Comparison of ENCODE assay signal across 8 mouse cellular contexts in genomic region chr11:113291781-113292714, GRCm38 (mm10).
DNase-seq lines count a peak whose midpoint lies in the region; ATAC-seq and TF ChIP-seq lines count a peak whose summit lies in the region.

No protein-coding gene starts in this region.

- ATAC-seq in forebrain, postnatal 0 days = no peak
- peak; percentile 3 for ATAC-seq in Patski
- no peak for ATAC-seq in heart, embryonic 11.5 days (replicated peaks; ENCODE audit: insufficient number of reproducible peaks, low FRiP score, low TSS enrichment)
- no peak; the same call in 1 of the 2 replicates for ATAC-seq in limb, embryonic 12.5 days (ENCODE audit: insufficient number of reproducible peaks, insufficient read depth, low FRiP score, low TSS enrichment, low read depth)
- no peak for ATAC-seq in liver, postnatal 0 days

- H3K4me3 ChIP-seq in forebrain, embryonic 10.5 days = no peak overlapping the region
- H3K4me3 ChIP-seq in forebrain, postnatal 0 days (ENCODE audit: low read depth, low read length) = no peak overlapping the region
- no peak overlapping the region for H3K4me3 ChIP-seq in heart, embryonic 11.5 days (ENCODE audit: low read depth, low read length)
- H3K4me3 ChIP-seq in limb, embryonic 12.5 days (replicated peaks) = no peak overlapping the region
- H3K4me3 ChIP-seq in liver, postnatal 0 days (ENCODE audit: low read depth, low read length) = no peak overlapping the region

- no peak overlapping the region for H3K4me2 ChIP-seq in forebrain, postnatal 0 days (ENCODE audit: low read depth)
- H3K4me2 ChIP-seq in heart, embryonic 11.5 days = no peak overlapping the region
- H3K4me2 ChIP-seq in limb, embryonic 12.5 days = no peak overlapping the region
- H3K4me2 ChIP-seq in liver, postnatal 0 days (ENCODE audit: low read depth, low read length) = no peak overlapping the region

- H3K9ac ChIP-seq in forebrain, postnatal 0 days = no peak overlapping the region
- H3K9ac ChIP-seq in heart, embryonic 11.5 days (ENCODE audit: low read depth, low read length) = no peak overlapping the region
- H3K9ac ChIP-seq in limb, embryonic 12.5 days (replicated peaks) = no peak overlapping the region
- H3K9ac ChIP-seq in liver, postnatal 0 days (replicated peaks) = no peak overlapping the region

- no peaks in the 10 kb centered on the region for H3K9me3 ChIP-seq in forebrain, embryonic 10.5 days
- no peaks in the 10 kb centered on the region for H3K9me3 ChIP-seq in forebrain, postnatal 0 days (ENCODE audit: low read length)
- no peaks in the 10 kb centered on the region for H3K9me3 ChIP-seq in heart, embryonic 11.5 days (replicated peaks; ENCODE audit: control insufficient read depth, low read length)
- no peaks in the 10 kb centered on the region for H3K9me3 ChIP-seq in limb, embryonic 12.5 days
- H3K9me3 ChIP-seq in liver, postnatal 0 days (ENCODE audit: low read length) = no peaks in the 10 kb centered on the region

- H3K4me1 ChIP-seq in forebrain, embryonic 10.5 days = peaks cover 48% of the 10 kb centered on the region
- no peaks in the 10 kb centered on the region for H3K4me1 ChIP-seq in forebrain, postnatal 0 days (ENCODE audit: insufficient read depth)
- H3K4me1 ChIP-seq in heart, embryonic 11.5 days (ENCODE audit: control insufficient read depth, insufficient read depth, low read length) = no peaks in the 10 kb centered on the region
- H3K4me1 ChIP-seq in limb, embryonic 12.5 days (replicated peaks) = peaks cover 62% of the 10 kb centered on the region
- no peaks in the 10 kb centered on the region for H3K4me1 ChIP-seq in liver, postnatal 0 days (ENCODE audit: insufficient read depth)

- CTCF ChIA-PET in Patski (lab: Charles Lee) = interaction anchor here (0.8 to 2.2 kb wide), 3 partner anchors 10 to 117 kb away, joined by 3 to 4 read pairs (median 3); no protein-coding TSS in a partner anchor

- DNase-seq in forebrain, embryonic 10.5 days (ENCODE audit: extremely low spot score, low spot score) = no peak
- DNase-seq in forebrain, postnatal 0 days = no peak
- DNase-seq in Patski (ENCODE audit: low read depth, low spot score) = no peak
- DNase-seq in thymus, postnatal 4 days = no peak
- no peak for DNase-seq in liver, postnatal 0 days
- DNase-seq in cerebellum, adult 18-20 months = no peak

- no peaks in the 10 kb centered on the region; the same call in 1 of the 2 replicates for H3K27me3 ChIP-seq in forebrain, embryonic 10.5 days (ENCODE audit: poor library complexity, severe bottlenecking)
- H3K27me3 ChIP-seq in forebrain, postnatal 0 days (ENCODE audit: insufficient read depth, low read length) = no peaks in the 10 kb centered on the region
- H3K27me3 ChIP-seq in Patski = no peaks in the 10 kb centered on the region
- no peaks in the 10 kb centered on the region for H3K27me3 ChIP-seq in heart, embryonic 11.5 days (ENCODE audit: control insufficient read depth, insufficient read depth, low read length)
- H3K27me3 ChIP-seq in limb, embryonic 12.5 days = no peaks in the 10 kb centered on the region
- H3K27me3 ChIP-seq in liver, postnatal 0 days (ENCODE audit: insufficient read depth, low read length) = no peaks in the 10 kb centered on the region

- 58% methylated on average over 17 of the region's 17 CpGs for WGBS in forebrain, embryonic 10.5 days
- WGBS in forebrain, postnatal 0 days = 49% methylated on average over 17 of the region's 17 CpGs
- WGBS in heart, embryonic 11.5 days (ENCODE audit: insufficient replicate concordance) = 68% methylated on average over 17 of the region's 17 CpGs
- WGBS in limb, embryonic 12.5 days = 50% methylated on average over 17 of the region's 17 CpGs
- 71% methylated on average over 17 of the region's 17 CpGs for WGBS in liver, postnatal 0 days (ENCODE audit: insufficient replicate concordance)

- in situ Hi-C loops in Patski (cut with MboI; ENCODE audit: low pct_unique_long_range_greater_than_20kb) = no loop called here

- POLR2A ChIA-PET in Patski (lab: Charles Lee) = interaction anchor here (0.7 kb wide), 1 partner anchor 317 kb away, joined by 3 read pairs; no protein-coding TSS in a partner anchor

- no peaks in the 10 kb centered on the region for H3K36me3 ChIP-seq in forebrain, embryonic 10.5 days (replicated peaks)
- H3K36me3 ChIP-seq in forebrain, postnatal 0 days (ENCODE audit: insufficient read depth) = no peaks in the 10 kb centered on the region
- H3K36me3 ChIP-seq in heart, embryonic 11.5 days (ENCODE audit: control insufficient read depth, insufficient read depth, low read length) = no peaks in the 10 kb centered on the region
- no peaks in the 10 kb centered on the region for H3K36me3 ChIP-seq in limb, embryonic 12.5 days
- no peaks in the 10 kb centered on the region for H3K36me3 ChIP-seq in liver, postnatal 0 days (replicated peaks; ENCODE audit: insufficient read depth, low read length)

- H3K27ac ChIP-seq in forebrain, embryonic 10.5 days = peak overlapping the region; percentile 76
- no peak overlapping the region for H3K27ac ChIP-seq in forebrain, postnatal 0 days (ENCODE audit: low read depth, low read length)
- 0 out of 2 replicates have a peak overlapping the region, but pooled peaks have one; percentile 25 for H3K27ac ChIP-seq in heart, embryonic 11.5 days (ENCODE audit: low read depth, low read length)
- H3K27ac ChIP-seq in limb, embryonic 12.5 days = peak overlapping the region; percentile 92
- H3K27ac ChIP-seq in liver, postnatal 0 days (ENCODE audit: low read depth) = no peak overlapping the region

- no peak for TF ChIP-seq CTCF in forebrain, postnatal 0 days (IDR thresholded peaks at IDR 0.05; ENCODE audit: low read depth)
- TF ChIP-seq CTCF in Patski (IDR thresholded peaks at IDR 0.05) = no peak
- no peak for TF ChIP-seq CTCF in liver, postnatal 0 days (IDR thresholded peaks at IDR 0.05; ENCODE audit: low read depth)

- TF ChIP-seq EP300 in liver, postnatal 0 days (IDR thresholded peaks at IDR 0.05; ENCODE audit: low read depth) = no peak

Comparison
In these comparisons a context has a peak if more than half of its experiments do, and no peak if none do; other contexts are left out.
1. H3K27ac ChIP-seq: peak in forebrain, embryonic 10.5 days (single experiment), heart, embryonic 11.5 days (single experiment) and limb, embryonic 12.5 days (single experiment); none in forebrain, postnatal 0 days (single experiment) and liver, postnatal 0 days (single experiment).